Mouse (Mus musculus): ENCODE data around the gene Tmem176a. TPM values are rescaled to one million over a fixed set of nuclear protein-coding genes. Genes with fewer than 3 reads are reported as not detected.
A peak's percentile ranks its signal among the peaks of the same experiment; 100 is the strongest.

The Tmem176a gene
- polyA plus RNA-seq, 1 experiment from 2014 or later = 56.6 TPM

- ATAC-seq (ENCODE audit: low FRiP score, low read depth) = no peak
- peaks cover 32% of the 10 kb centered on the region for H3K36me3 ChIP-seq
- no peak overlapping the region for H3K4me3 ChIP-seq
- no peak overlapping the region for H3K9ac ChIP-seq
- 65% methylated on average over 1 of the region's 1 CpGs for WGBS
- 0 out of 2 replicates have a peak, but pooled peaks cover 4% of the 10 kb centered on the region for H3K4me1 ChIP-seq
- no peak overlapping the region for H3K27ac ChIP-seq
- H3K9me3 ChIP-seq = no peaks in the 10 kb centered on the region
- H3K4me2 ChIP-seq (replicated peaks) = no peak overlapping the region
- H3K27me3 ChIP-seq = no peaks in the 10 kb centered on the region
These were observed 10.5 kb upstream of the Tmem176a start for GRCm38 (mm10) chr6:48830241-48830640.

- ATAC-seq (ENCODE audit: low FRiP score, low read depth) = no peak
- Histone ChIP-seq H3K27ac (no peak overlapping the region), H3K4me1 (0 out of 2 replicates have a peak, but pooled peaks cover 4% of the 10 kb centered on the region), H3K4me3 (no peak overlapping the region), H3K4me2 (replicated peaks) (no peak overlapping the region), H3K36me3 (peaks cover 41% of the 10 kb centered on the region), H3K9me3 (no peaks in the 10 kb centered on the region), H3K9ac (no peak overlapping the region), H3K27me3 (no peaks in the 10 kb centered on the region)
- WGBS = 90% methylated on average over 5 of the region's 5 CpGs
These were observed 9.6 kb upstream of the Tmem176a start for GRCm38 (mm10) chr6:48831141-48831540.

- peaks cover 54% of the 10 kb centered on the region for H3K36me3 ChIP-seq
- H3K27me3 ChIP-seq = no peaks in the 10 kb centered on the region
- 94% methylated on average over 1 of the region's 1 CpGs for WGBS
- ATAC-seq (ENCODE audit: low FRiP score, low read depth) = no peak
- no peak overlapping the region for H3K27ac ChIP-seq
- H3K4me3 ChIP-seq = no peak overlapping the region
- H3K4me2 ChIP-seq (replicated peaks) = no peak overlapping the region
- 0 out of 2 replicates have a peak, but pooled peaks cover 4% of the 10 kb centered on the region for H3K4me1 ChIP-seq
- H3K9me3 ChIP-seq = no peaks in the 10 kb centered on the region
- H3K9ac ChIP-seq = no peak overlapping the region
These were observed 8.3 kb upstream of the Tmem176a start for GRCm38 (mm10) chr6:48832426-48832825.

GRCm38 (mm10) chr6:48833515-48833914 is 7.2 kb upstream of the Tmem176a start:
- WGBS = 96% methylated on average over 4 of the region's 4 CpGs
- no peaks in the 10 kb centered on the region for H3K9me3 ChIP-seq
- no peak for ATAC-seq (ENCODE audit: low FRiP score, low read depth)
- H3K27me3 ChIP-seq = no peaks in the 10 kb centered on the region
- no peak overlapping the region for H3K4me2 ChIP-seq (replicated peaks)
- no peak overlapping the region for H3K4me3 ChIP-seq
- no peak overlapping the region for H3K27ac ChIP-seq
- no peak overlapping the region for H3K9ac ChIP-seq
- H3K4me1 ChIP-seq = peaks cover 9% of the 10 kb centered on the region
- peaks cover 64% of the 10 kb centered on the region for H3K36me3 ChIP-seq

GRCm38 (mm10) chr6:48835241-48835640 is 5.5 kb upstream of the Tmem176a start:
- Histone ChIP-seq H3K27ac (no peak overlapping the region), H3K9me3 (no peaks in the 10 kb centered on the region), H3K4me2 (replicated peaks) (no peak overlapping the region), H3K4me3 (no peak overlapping the region), H3K9ac (no peak overlapping the region), H3K36me3 (peaks cover 64% of the 10 kb centered on the region), H3K27me3 (no peaks in the 10 kb centered on the region), H3K4me1 (peaks cover 23% of the 10 kb centered on the region)
- no peak for ATAC-seq (ENCODE audit: low FRiP score, low read depth)
- 89% methylated on average over 5 of the region's 5 CpGs for WGBS

- Histone ChIP-seq H3K27ac (no peak overlapping the region), H3K9me3 (no peaks in the 10 kb centered on the region), H3K4me2 (replicated peaks) (no peak overlapping the region), H3K4me3 (no peak overlapping the region), H3K27me3 (no peaks in the 10 kb centered on the region), H3K9ac (no peak overlapping the region), H3K36me3 (peaks cover 64% of the 10 kb centered on the region), H3K4me1 (peaks cover 30% of the 10 kb centered on the region)
- 87% methylated on average over 5 of the region's 5 CpGs for WGBS
- no peak for ATAC-seq (ENCODE audit: low FRiP score, low read depth)
These were observed 4.6 kb upstream of the Tmem176a start for GRCm38 (mm10) chr6:48836146-48836545.

- H3K36me3 ChIP-seq = peaks cover 59% of the 10 kb centered on the region
- WGBS = 84% methylated on average over 7 of the region's 7 CpGs
- no peak for ATAC-seq (ENCODE audit: low FRiP score, low read depth)
These were observed 3.2 kb upstream of the Tmem176a start for GRCm38 (mm10) chr6:48837516-48837915.

GRCm38 (mm10) chr6:48838321-48839080 is 2.2 kb upstream of the Tmem176a start:
- Histone ChIP-seq H3K4me3 (no peak overlapping the region), H3K27ac (no peak overlapping the region), H3K27me3 (no peaks in the 10 kb centered on the region), H3K9me3 (no peaks in the 10 kb centered on the region), H3K36me3 (peaks cover 57% of the 10 kb centered on the region), H3K4me2 (replicated peaks) (peak overlapping the region; percentile 89), H3K9ac (no peak overlapping the region), H3K4me1 (peaks cover 47% of the 10 kb centered on the region)
- ATAC-seq (ENCODE audit: low FRiP score, low read depth) = no peak
- 72% methylated on average over 6 of the region's 6 CpGs for WGBS

More at GRCm38 (mm10) chr6:48837516-48837915, 3.2 kb upstream of the Tmem176a start:
- no peak overlapping the region for H3K27ac ChIP-seq
- H3K27me3 ChIP-seq = no peaks in the 10 kb centered on the region
- H3K4me3 ChIP-seq = no peak overlapping the region
- H3K9me3 ChIP-seq = no peaks in the 10 kb centered on the region
- H3K9ac ChIP-seq = no peak overlapping the region
- H3K4me1 ChIP-seq = peaks cover 43% of the 10 kb centered on the region
- no peak overlapping the region for H3K4me2 ChIP-seq (replicated peaks)

GRCm38 (mm10) chr6:48840973-48841625 is 380 bp downstream of the Tmem176a start, which contains the start of gene Tmem176b:
Tmem176b (minus strand) TSS chr6:48841496.
- peak within 1 kb of the TSS; percentile 75 for H3K9ac ChIP-seq
- no peaks in the 10 kb centered on the region for H3K27me3 ChIP-seq
- 4% methylated on average over 6 of the region's 6 CpGs for WGBS
- peaks cover 49% of the 10 kb centered on the region for H3K36me3 ChIP-seq
- peak; percentile 93 for ATAC-seq (ENCODE audit: low FRiP score, low read depth)
- peak within 1 kb of the TSS; percentile 90 for H3K27ac ChIP-seq
- no peaks in the 10 kb centered on the region for H3K9me3 ChIP-seq
- H3K4me2 ChIP-seq (replicated peaks) = peak within 1 kb of the TSS; percentile 89
- H3K4me3 ChIP-seq = peak within 1 kb of the TSS; percentile 61
- peaks cover 47% of the 10 kb centered on the region for H3K4me1 ChIP-seq

- Histone ChIP-seq H3K9ac (peak overlapping the region; percentile 75), H3K9me3 (no peaks in the 10 kb centered on the region), H3K4me3 (peak overlapping the region; percentile 61), H3K4me1 (peaks cover 47% of the 10 kb centered on the region), H3K36me3 (peaks cover 38% of the 10 kb centered on the region), H3K4me2 (replicated peaks) (peak overlapping the region; percentile 89), H3K27me3 (no peaks in the 10 kb centered on the region), H3K27ac (peak overlapping the region; percentile 28; the same call in 1 of the 2 replicates)
- no peak for ATAC-seq (ENCODE audit: low FRiP score, low read depth)
- 59% methylated on average over 11 of the region's 11 CpGs for WGBS
These were observed 1.6 kb downstream of the Tmem176a start for GRCm38 (mm10) chr6:48842111-48842842.

- Histone ChIP-seq H3K4me2 (replicated peaks) (no peak overlapping the region), H3K27ac (no peak overlapping the region), H3K4me3 (no peak overlapping the region), H3K36me3 (peaks cover 26% of the 10 kb centered on the region), H3K9ac (no peak overlapping the region), H3K9me3 (no peaks in the 10 kb centered on the region), H3K4me1 (peaks cover 26% of the 10 kb centered on the region), H3K27me3 (no peaks in the 10 kb centered on the region)
- WGBS = 64% methylated on average over 4 of the region's 4 CpGs
- no peak for ATAC-seq (ENCODE audit: low FRiP score, low read depth)
These were observed 4.4 kb downstream of the Tmem176a start for GRCm38 (mm10) chr6:48845086-48845485.

Data from limb, embryonic 13.5 days (tissue).